ENCODE assay signal across 8 mouse cellular contexts in genomic region chr4:57567666-57568206, GRCm38 (mm10). TPM values are rescaled to one million over a fixed set of nuclear protein-coding genes. Genes with fewer than 3 reads are reported as not detected.
DNase-seq lines count a peak whose midpoint lies in the region; ATAC-seq and TF ChIP-seq lines count a peak whose summit lies in the region.

Pakap (plus strand) TSS chr4:57568179.

- peak within 1 kb of the TSS; percentile 69 for H3K27ac ChIP-seq in gastrocnemius, adult 2 months
- H3K27ac ChIP-seq in hindbrain, postnatal 0 days: peak within 1 kb of the TSS; percentile 80
- peak within 1 kb of the TSS; percentile 87 for H3K27ac ChIP-seq in limb, embryonic 11.5 days (replicated peaks; ENCODE audit: low read depth, low read length)
- peak within 1 kb of the TSS; percentile 81 for H3K27ac ChIP-seq in midbrain, embryonic 15.5 days
- no peak within 1 kb of the TSS; the same call in 1 of the 2 replicates for H3K27ac ChIP-seq in testis, adult 2 months (ENCODE audit: control insufficient read depth, insufficient read depth, low read depth, low read length)

- H3K27me3 ChIP-seq in hindbrain, postnatal 0 days (ENCODE audit: insufficient read depth, low read length): no peaks in the 10 kb centered on the region
- no peaks in the 10 kb centered on the region for H3K27me3 ChIP-seq in limb, embryonic 11.5 days (ENCODE audit: control insufficient read depth, insufficient read depth, low read length)
- H3K27me3 ChIP-seq in midbrain, embryonic 15.5 days (replicated peaks): peaks cover 5% of the 10 kb centered on the region; the same call in 1 of the 2 replicates
- H3K27me3 ChIP-seq in testis, adult 2 months (ENCODE audit: control insufficient read depth, insufficient read depth, low read length): no peaks in the 10 kb centered on the region

- TF ChIP-seq POLR2A in testis, adult 2 months (IDR thresholded peaks at IDR 0.05; ENCODE audit: control insufficient read depth, low read depth, low read length): no peak

- intact Hi-C loops in gastrocnemius, adult 2 months (cut with DNase I): loop anchor here (5.0 kb wide), 1 partner anchor 40 kb away; no protein-coding TSS in a partner anchor

- TF ChIP-seq CTCF in gastrocnemius, adult 2 months (IDR thresholded peaks at IDR 0.05): peak; percentile 5; the same call in 1 of the 2 replicates
- no peak for TF ChIP-seq CTCF in hindbrain, postnatal 0 days (IDR thresholded peaks at IDR 0.05; ENCODE audit: low read depth)
- no peak for TF ChIP-seq CTCF in testis, adult 2 months (IDR thresholded peaks at IDR 0.05; ENCODE audit: control insufficient read depth, insufficient read depth, insufficient replicate concordance, low read depth, low read length)

- WGBS in hindbrain, postnatal 0 days: under 1% methylated on average over 49 of the region's 51 CpGs
- WGBS in limb, embryonic 11.5 days: under 1% methylated on average over 49 of the region's 51 CpGs
- under 1% methylated on average over 49 of the region's 51 CpGs for WGBS in midbrain, embryonic 15.5 days

- H3K9ac ChIP-seq in hindbrain, postnatal 0 days (replicated peaks; ENCODE audit: low read length): peak within 1 kb of the TSS; percentile 69
- peak within 1 kb of the TSS; percentile 82 for H3K9ac ChIP-seq in limb, embryonic 11.5 days (ENCODE audit: low read length)
- H3K9ac ChIP-seq in midbrain, embryonic 15.5 days: peak within 1 kb of the TSS; percentile 76

- peaks cover 9% of the 10 kb centered on the region for H3K4me1 ChIP-seq in hindbrain, postnatal 0 days (ENCODE audit: insufficient read depth, low read length)
- H3K4me1 ChIP-seq in limb, embryonic 11.5 days (ENCODE audit: control insufficient read depth, insufficient read depth, low read length): peaks cover 12% of the 10 kb centered on the region
- peaks cover 6% of the 10 kb centered on the region for H3K4me1 ChIP-seq in midbrain, embryonic 15.5 days
- H3K4me1 ChIP-seq in testis, adult 2 months (ENCODE audit: control insufficient read depth, insufficient read depth, low read length): peaks cover 9% of the 10 kb centered on the region

- ATAC-seq in hindbrain, postnatal 0 days: peak; percentile 87
- ATAC-seq in limb, embryonic 11.5 days (ENCODE audit: insufficient number of reproducible peaks, low FRiP score, low TSS enrichment, low read depth): peak; percentile 82
- peak; percentile 93 for ATAC-seq in midbrain, embryonic 15.5 days (replicated peaks)

- peak; percentile 50 for DNase-seq in WW6 (ENCODE audit: low read depth, low spot score)
- DNase-seq in cerebellum, postnatal 25 days: peak; percentile 68 to 77
- DNase-seq in gastrocnemius, adult 2 months: peak; percentile 78
- peak; percentile 74 for DNase-seq in hindbrain, postnatal 0 days (ENCODE audit: low spot score)
- peak; percentile 79 for DNase-seq in limb, embryonic 11.5 days (ENCODE audit: low spot score)
- no peak for DNase-seq in c-Kit-positive CD71-positive TER-119-positive erythroid progenitor cells, embryonic 14.5 days (ENCODE audit: low spot score)

- H3K9me3 ChIP-seq in hindbrain, postnatal 0 days (ENCODE audit: low read length): no peaks in the 10 kb centered on the region
- H3K9me3 ChIP-seq in limb, embryonic 11.5 days (ENCODE audit: control insufficient read depth, low read length): no peaks in the 10 kb centered on the region
- no peaks in the 10 kb centered on the region for H3K9me3 ChIP-seq in midbrain, embryonic 15.5 days

- H3K4me2 ChIP-seq in hindbrain, postnatal 0 days (ENCODE audit: low read depth, low read length): peak within 1 kb of the TSS; percentile 93
- H3K4me2 ChIP-seq in limb, embryonic 11.5 days (ENCODE audit: low read depth, severe bottlenecking): peak within 1 kb of the TSS; percentile 82
- peak within 1 kb of the TSS; percentile 84 for H3K4me2 ChIP-seq in midbrain, embryonic 15.5 days

- H3K36me3 ChIP-seq in hindbrain, postnatal 0 days (ENCODE audit: insufficient read depth, low read length): no peaks in the 10 kb centered on the region
- no peaks in the 10 kb centered on the region for H3K36me3 ChIP-seq in limb, embryonic 11.5 days (ENCODE audit: control insufficient read depth, insufficient read depth, low read length)
- H3K36me3 ChIP-seq in midbrain, embryonic 15.5 days (replicated peaks): no peaks in the 10 kb centered on the region
- H3K36me3 ChIP-seq in testis, adult 2 months (ENCODE audit: control insufficient read depth, insufficient read depth, low read length): no peaks in the 10 kb centered on the region

- peak within 1 kb of the TSS; percentile 75 for H3K4me3 ChIP-seq in gastrocnemius, adult 2 months
- peak within 1 kb of the TSS; percentile 52 for H3K4me3 ChIP-seq in hindbrain, postnatal 0 days (ENCODE audit: low read length)
- peak within 1 kb of the TSS; percentile 64 for H3K4me3 ChIP-seq in limb, embryonic 11.5 days (ENCODE audit: low read depth, low read length)
- H3K4me3 ChIP-seq in midbrain, embryonic 15.5 days: peak within 1 kb of the TSS; percentile 57
- H3K4me3 ChIP-seq in testis, adult 2 months (ENCODE audit: control insufficient read depth, low read depth, low read length): peak within 1 kb of the TSS; percentile 68

RNA-seq across cellular contexts. Expression of gene Pakap, which starts in this region (rescaled TPM):
- total RNA-seq in gastrocnemius, adult 2 months (2021): 1 to 10 TPM; 4.9 to 7.0 TPM
- 7.5 and 9.7 TPM in 2 replicates for total RNA-seq in hindbrain, postnatal 0 days (2014; rRNA removed)
- polyA plus RNA-seq in hindbrain, postnatal 0 days (2015; fragmentation: Nextera tagmentation; extraction: Ambion mirVana): 13.1 and 14.3 TPM in 2 replicates
- 32.6 and 37.6 TPM in 2 replicates for polyA plus RNA-seq in limb, embryonic 11.5 days (2014; fragmentation: Nextera tagmentation; extraction: Ambion mirVana)
- 10.9 and 11.3 TPM in 2 replicates for polyA plus RNA-seq in midbrain, embryonic 15.5 days (2015; fragmentation: Nextera tagmentation; extraction: Ambion mirVana)
- polyA plus RNA-seq in testis, adult 2 months (2012; rRNA removed): 0.96 and 2.1 TPM in 2 replicates
